Mouse (Mus musculus) MEL (cell line): ENCODE data around the gene Ceacam1. TPM values are rescaled to one million over a fixed set of nuclear protein-coding genes. Genes with fewer than 3 reads are reported as not detected.

Source experiments
- DNase-seq: peaks from one replicate; pipeline ENCODE4 v3.0.0; 2011; ENCODE audit warnings: low read depth, low spot score
- H3K27ac ChIP-seq: 2 replicates; pipeline ENCODE4 v1.5.1; 2012; ENCODE audit warnings: low read depth, mild to moderate bottlenecking, control low read depth, low read length, moderate library complexity; ENCODE audit not compliant: control insufficient read depth
- H3K27me3 ChIP-seq, 2 experiments: fragments of 150-350 bp in 1 of 2; sonication (generic) in 1 of 2; 2 replicates each; pipeline ENCODE4 v1.6.1; 2012; ENCODE audit warnings: low read length in 2 of 2, mild to moderate bottlenecking in 2 of 2, improper control_type of control experiment in 1 of 2, moderate library complexity in 1 of 2; ENCODE audit not compliant: insufficient read depth in 2 of 2, control insufficient read depth in 1 of 2
- H3K36me3 ChIP-seq, 2 experiments: 2 replicates each; pipeline ENCODE4 v1.6.1; 2012 to 2014; ENCODE audit warnings: low read length in 2 of 2, improper control_type of control experiment in 1 of 2, inconsistent platforms in 1 of 2, mild to moderate bottlenecking in 1 of 2; ENCODE audit not compliant: insufficient read depth in 2 of 2, control insufficient read depth in 1 of 2
- H3K4me1 ChIP-seq, 2 experiments: fragments of 150-350 bp in 1 of 2; sonication (generic) in 1 of 2; 2 replicates each; pipeline ENCODE4 v1.6.1; 2012; ENCODE audit warnings: low read length in 2 of 2, improper control_type of control experiment in 1 of 2, mild to moderate bottlenecking in 1 of 2; ENCODE audit not compliant: insufficient read depth in 2 of 2, control insufficient read depth in 1 of 2
- H3K4me3 ChIP-seq, 2 experiments: fragments of 150-350 bp in 1 of 2; sonication (generic) in 1 of 2; 2 replicates each; pipeline ENCODE4 v1.5.1; 2012; ENCODE audit warnings: low read depth in 2 of 2, low read length in 2 of 2, mild to moderate bottlenecking in 2 of 2, moderate library complexity in 2 of 2, control low read depth in 1 of 2, improper control_type of control experiment in 1 of 2; ENCODE audit not compliant: control insufficient read depth in 1 of 2, insufficient read depth in 1 of 2
- H3K79me2 ChIP-seq: 2 replicates; pipeline ENCODE4 v1.6.1; 2012; ENCODE audit warnings: mild to moderate bottlenecking, low read length, moderate library complexity; ENCODE audit not compliant: control insufficient read depth, poor library complexity, insufficient read depth
- H3K9ac ChIP-seq: 2 replicates; pipeline ENCODE4 v1.6.1; 2012; ENCODE audit warnings: low read depth, mild to moderate bottlenecking, control low read depth, low read length, moderate library complexity; ENCODE audit not compliant: control insufficient read depth, poor library complexity, severe bottlenecking
- H3K9me3 ChIP-seq: fragments of 150-350 bp; sonication (generic); replicated peaks from 2 replicates; pipeline ENCODE4 v1.6.1; 2012; ENCODE audit warnings: mild to moderate bottlenecking, low read length, improper control_type of control experiment, moderate library complexity; ENCODE audit not compliant: insufficient read depth
- BHLHE40 ChIP-seq: IDR thresholded peaks from 2 replicates; pipeline ENCODE4 v1.6.1; 2012; ENCODE audit warnings: low read depth, mild to moderate bottlenecking, inconsistent platforms, low read length, improper control_type of control experiment, borderline replicate concordance
- CHD1 ChIP-seq: IDR thresholded peaks from 2 replicates; pipeline ENCODE4 v1.6.1; 2012; ENCODE audit warnings: low read depth, mild to moderate bottlenecking, inconsistent platforms, low read length, improper control_type of control experiment
- CTCF ChIP-seq, 3 experiments: IDR thresholded peaks in 2 of 3; conservative IDR thresholded peaks in 1 of 3; 2 replicates each; pipeline ENCODE4 v1.5.1; 2011 to 2012; ENCODE audit warnings: low read length in 3 of 3, low read depth in 2 of 3, mild to moderate bottlenecking in 2 of 3, improper control_type of control experiment in 1 of 3, inconsistent platforms in 1 of 3, mixed read lengths in 1 of 3, moderate library complexity in 1 of 3; ENCODE audit not compliant: control insufficient read depth in 1 of 3, insufficient read depth in 1 of 3, poor library complexity in 1 of 3, severe bottlenecking in 1 of 3
- ELF1 ChIP-seq: IDR thresholded peaks from 2 replicates; pipeline ENCODE4 v1.6.1; 2014; ENCODE audit warnings: low read depth, mild to moderate bottlenecking, inconsistent platforms, low read length, improper control_type of control experiment, moderate library complexity
- JUND ChIP-seq: IDR thresholded peaks from 2 replicates; pipeline ENCODE4 v1.6.1; 2011; ENCODE audit warnings: low read depth, mild to moderate bottlenecking, improper control_type of control experiment, low read length
- KAT2A ChIP-seq: conservative IDR thresholded peaks from 2 replicates; pipeline ENCODE4 v1.6.1; 2012; ENCODE audit warnings: low read depth, low read length, improper control_type of control experiment, inconsistent platforms
- MAX ChIP-seq: IDR thresholded peaks from 2 replicates; pipeline ENCODE4 v1.6.1; 2011; ENCODE audit warnings: low read length, improper control_type of control experiment
- MAZ ChIP-seq: IDR thresholded peaks from 2 replicates; pipeline ENCODE4 v1.6.1; 2012; ENCODE audit warnings: low read depth, mild to moderate bottlenecking, inconsistent platforms, low read length, improper control_type of control experiment
- MYB ChIP-seq: IDR thresholded peaks from 2 replicates; pipeline ENCODE4 v1.6.1; 2011; ENCODE audit warnings: mild to moderate bottlenecking, low read depth, low read length, improper control_type of control experiment
- MYC ChIP-seq: IDR thresholded peaks from 2 replicates; pipeline ENCODE4 v1.6.1; 2011; ENCODE audit warnings: low read depth, mild to moderate bottlenecking, low read length, improper control_type of control experiment, moderate library complexity
- NELFE ChIP-seq: IDR thresholded peaks from 2 replicates; pipeline ENCODE4 v1.6.1; 2011; ENCODE audit warnings: low read depth, low read length, improper control_type of control experiment
- NRF1 ChIP-seq: IDR thresholded peaks from 2 replicates; pipeline ENCODE4 v1.6.1; 2014; ENCODE audit warnings: low read depth, mild to moderate bottlenecking, inconsistent platforms, low read length, improper control_type of control experiment, moderate library complexity; ENCODE audit not compliant: poor library complexity, insufficient read depth, severe bottlenecking
- POLR2A ChIP-seq, 2 experiments: IDR thresholded peaks; 2 replicates each; pipeline ENCODE4 v1.6.1; 2011 to 2012; ENCODE audit warnings: low read length in 2 of 2, mild to moderate bottlenecking in 2 of 2, control low read depth in 1 of 2, improper control_type of control experiment in 1 of 2, low read depth in 1 of 2, moderate library complexity in 1 of 2; ENCODE audit not compliant: control insufficient read depth in 1 of 2, insufficient read depth in 1 of 2, poor library complexity in 1 of 2
- POLR2AphosphoS2 ChIP-seq: IDR thresholded peaks from 2 replicates; pipeline ENCODE4 v1.6.1; 2011; ENCODE audit warnings: low read length, improper control_type of control experiment
- POLR2AphosphoS5 ChIP-seq: IDR thresholded peaks from 2 replicates; pipeline ENCODE4 v1.6.1; 2012; ENCODE audit warnings: low read depth, borderline replicate concordance, mild to moderate bottlenecking, inconsistent platforms, low read length, moderate library complexity, mixed read lengths
- RAD21 ChIP-seq: IDR thresholded peaks from 2 replicates; pipeline ENCODE4 v1.6.1; 2011; ENCODE audit warnings: mild to moderate bottlenecking, low read depth, low read length, improper control_type of control experiment
- RCOR1 ChIP-seq: IDR thresholded peaks from 2 replicates; pipeline ENCODE4 v1.6.1; 2012; ENCODE audit warnings: low read depth, mild to moderate bottlenecking, inconsistent platforms, low read length, improper control_type of control experiment
- SIN3A ChIP-seq: IDR thresholded peaks from 2 replicates; pipeline ENCODE4 v1.6.1; 2012; ENCODE audit warnings: low read length, improper control_type of control experiment, inconsistent platforms
- SMC3 ChIP-seq: IDR thresholded peaks from 2 replicates; pipeline ENCODE4 v1.6.1; 2011; ENCODE audit warnings: low read depth, low read length, improper control_type of control experiment
- TAL1 ChIP-seq: IDR thresholded peaks from 2 replicates; pipeline ENCODE4 v1.6.1; 2012; ENCODE audit warnings: mild to moderate bottlenecking, inconsistent platforms, low read length, moderate library complexity, mixed read lengths
- TCF12 ChIP-seq: IDR thresholded peaks from 2 replicates; pipeline ENCODE4 v1.6.1; 2014; ENCODE audit warnings: low read depth, mild to moderate bottlenecking, inconsistent platforms, low read length, improper control_type of control experiment, moderate library complexity
- UBTF ChIP-seq: IDR thresholded peaks from 2 replicates; pipeline ENCODE4 v1.6.1; 2012; ENCODE audit warnings: low read depth, mild to moderate bottlenecking, inconsistent platforms, low read length, improper control_type of control experiment, moderate library complexity, borderline replicate concordance; ENCODE audit not compliant: insufficient read depth
- USF2 ChIP-seq, 2 experiments: IDR thresholded peaks; 2 replicates each; pipeline ENCODE4 v1.6.1; 2011 to 2012; ENCODE audit warnings: improper control_type of control experiment in 2 of 2, low read length in 2 of 2, borderline replicate concordance in 1 of 2, inconsistent platforms in 1 of 2, low read depth in 1 of 2, mild to moderate bottlenecking in 1 of 2; ENCODE audit not compliant: insufficient read depth in 1 of 2
- ZC3H11A ChIP-seq: IDR thresholded peaks from 2 replicates; pipeline ENCODE4 v1.6.1; 2012; ENCODE audit warnings: low read depth, mild to moderate bottlenecking, inconsistent platforms, low read length, improper control_type of control experiment
- ZKSCAN1 ChIP-seq: IDR thresholded peaks from 2 replicates; pipeline ENCODE4 v1.6.1; 2012; ENCODE audit warnings: low read depth, mild to moderate bottlenecking, inconsistent platforms, low read length, improper control_type of control experiment, moderate library complexity
- ZNF384 ChIP-seq: IDR thresholded peaks from 2 replicates; pipeline ENCODE4 v1.6.1; 2012; ENCODE audit warnings: low read depth, mild to moderate bottlenecking, inconsistent platforms, low read length, improper control_type of control experiment
- polyA plus RNA-seq, 2 experiments: library from polyadenylated mRNA; stranded (reverse) in 1 of 2; unstranded in 1 of 2; fragments of >175 nt in 1 of 2; fragments of >200 nt in 1 of 2; gene quantifications; 2 replicates each; pipeline versions ENCODE4 v1.2.1 to v1.2.4; 2012; ENCODE audit warnings: low replicate concordance in 2 of 2, low read depth in 1 of 2; ENCODE audit not compliant: insufficient read length in 2 of 2, insufficient read depth in 1 of 2, missing spikeins in 1 of 2
- total RNA-seq: library from RNA; depleted of rRNA; stranded (reverse); fragments of 300-350 nt; gene quantifications from 2 replicates; pipeline ENCODE4 v1.2.3, GENCODE M21; 2012

The Ceacam1 gene
- total and polyA plus RNA-seq, 3 experiments: 0.27 to 1.5 TPM; not detected in 1

DNA sequence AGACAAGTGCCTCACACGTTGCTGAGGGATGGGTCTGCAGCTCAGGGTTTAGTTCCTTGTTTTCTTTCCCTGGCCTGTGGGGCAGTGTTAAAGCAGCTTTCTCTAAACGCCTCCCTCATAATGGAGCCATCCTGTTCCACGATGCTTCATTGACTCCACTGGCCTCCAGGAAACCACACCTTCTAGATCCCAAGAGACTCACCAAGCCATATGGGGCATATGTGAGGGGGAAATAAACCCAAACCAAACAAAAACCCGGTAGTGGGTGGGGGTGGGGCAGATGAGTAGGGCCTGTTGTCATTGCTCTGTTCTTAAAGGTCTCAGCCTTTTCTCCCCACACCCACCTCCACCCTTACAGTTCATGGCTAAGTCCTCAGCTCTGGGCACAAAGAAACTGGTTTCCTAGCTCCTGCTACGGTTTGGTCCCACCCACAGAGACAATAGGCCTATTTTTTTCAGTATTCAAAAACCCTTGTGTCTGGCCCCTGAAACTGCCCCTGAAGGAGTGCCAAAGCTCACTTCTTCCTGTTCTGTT lies 44.3 kb downstream of the Ceacam1 start:
- Histone ChIP-seq H3K9ac (no peak overlapping the region), H3K79me2 (no peaks in the 10 kb centered on the region), H3K36me3 (no peaks in the 10 kb centered on the region), H3K9me3 (no peaks in the 10 kb centered on the region), H3K27ac (no peak overlapping the region), H3K4me1 (no peaks in the 10 kb centered on the region), H3K4me3 (no peak overlapping the region), H3K27me3 (no peaks in the 10 kb centered on the region)
- DNase-seq: peak; percentile 17
- no peak for TF ChIP-seq SIN3A
- no peak for TF ChIP-seq ZC3H11A
- TF ChIP-seq ZNF384: no peak
- TF ChIP-seq MAZ: no peak
- TF ChIP-seq JUND: no peak

DNA sequence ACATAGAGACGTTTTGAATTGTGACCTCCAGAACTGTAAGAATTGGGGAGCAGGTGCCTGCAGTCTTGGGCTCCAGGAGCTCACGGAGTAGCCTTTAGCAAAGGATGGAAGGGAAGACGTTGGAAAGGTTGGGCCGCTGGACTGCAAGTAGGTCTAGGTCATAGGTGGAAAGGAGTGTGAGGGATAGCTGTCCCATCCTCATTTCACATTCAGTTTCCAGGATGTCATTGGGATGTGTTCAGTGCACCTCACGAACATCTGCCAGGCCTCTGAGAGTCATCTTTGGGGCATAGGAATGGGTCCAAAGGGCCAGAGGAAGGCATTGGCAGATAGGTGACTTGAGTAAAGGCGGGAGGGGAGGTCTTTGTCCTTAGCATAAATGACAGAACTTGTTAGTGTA lies 45.0 kb downstream of the Ceacam1 start:
- H3K9ac ChIP-seq: no peak overlapping the region

DNA sequence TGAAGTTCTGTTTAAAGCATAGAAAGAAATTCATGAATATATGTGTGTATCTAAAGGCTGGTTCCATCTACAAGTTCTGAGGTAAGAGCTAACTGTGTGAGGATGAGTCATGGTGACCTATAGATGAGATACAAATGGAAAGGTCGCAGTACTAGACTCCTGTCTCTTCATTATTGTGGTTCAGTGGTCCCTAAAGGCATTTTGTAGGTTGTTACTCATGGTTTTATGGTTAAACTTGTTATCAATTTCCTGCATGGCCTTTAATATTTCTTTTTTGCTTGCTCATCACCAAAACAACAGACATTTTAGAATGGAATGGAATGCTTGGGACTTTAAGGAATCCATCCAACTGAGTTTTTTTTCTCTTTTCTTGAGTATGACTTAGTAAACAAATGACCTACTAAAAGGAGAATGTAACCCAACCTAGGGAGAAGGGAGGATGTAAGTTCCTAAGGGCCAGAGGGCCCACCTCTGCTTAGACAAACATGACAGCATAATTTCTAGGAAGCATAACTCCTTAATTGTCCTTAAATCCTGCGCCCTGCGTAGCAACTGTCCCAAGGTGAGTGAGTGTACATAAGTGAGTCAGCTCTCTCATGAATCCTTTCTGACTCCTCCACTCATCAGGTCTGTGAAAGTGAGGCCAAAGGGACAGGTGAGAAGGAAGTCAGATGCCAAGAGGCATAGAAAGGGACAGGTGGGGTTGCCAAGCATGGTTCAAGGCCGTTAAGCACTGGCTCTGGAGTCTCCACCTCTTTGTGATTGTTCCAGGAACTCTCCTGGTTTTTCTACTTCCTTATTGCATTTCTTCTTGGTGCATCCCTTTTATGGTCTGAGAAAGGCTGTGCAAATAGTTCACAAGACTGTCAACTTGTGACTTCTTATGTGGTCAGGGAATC lies 47.3 kb downstream of the Ceacam1 start:
- peak; percentile 9 for DNase-seq
- Histone ChIP-seq H3K9ac (no peak overlapping the region), H3K27me3 (no peaks in the 10 kb centered on the region), H3K27ac (no peak overlapping the region), H3K36me3 (no peaks in the 10 kb centered on the region), H3K79me2 (no peaks in the 10 kb centered on the region), H3K4me3 (no peak overlapping the region), H3K9me3 (no peaks in the 10 kb centered on the region), H3K4me1 (no peaks in the 10 kb centered on the region)
- TF ChIP-seq TAL1 (no peak), CHD1 (no peak), KAT2A (no peak), POLR2A (IDR thresholded peaks at IDR 0.05; ENCODE audit: control insufficient read depth in 1 of 2, insufficient read depth in 1 of 2, low read depth in 1 of 2, low read length in 2 of 2, poor library complexity in 1 of 2) (no peak), POLR2AphosphoS2 (no peak), MYB (no peak), TCF12 (no peak), MAZ (no peak), POLR2AphosphoS5 (no peak), ELF1 (no peak), MAX (no peak), ZNF384 (no peak), CTCF (IDR thresholded peaks at IDR 0.05 in 2 of 3, conservative IDR thresholded peaks at IDR 0.05 in 1 of 3; ENCODE audit: control insufficient read depth in 1 of 3, insufficient read depth in 1 of 3, low read depth in 2 of 3, low read length in 3 of 3, poor library complexity in 1 of 3, severe bottlenecking in 1 of 3) (no peak), NRF1 (no peak), USF2 (IDR thresholded peaks at IDR 0.05; ENCODE audit: borderline replicate concordance in 1 of 2, insufficient read depth in 1 of 2, low read depth in 1 of 2, low read length in 2 of 2) (no peak)

More for the DNA sequence above, 45.0 kb downstream of the Ceacam1 start:
- no peaks in the 10 kb centered on the region for H3K9me3 ChIP-seq
- H3K27me3 ChIP-seq: no peaks in the 10 kb centered on the region
- H3K36me3 ChIP-seq: no peaks in the 10 kb centered on the region
- DNase-seq: no peak
- H3K4me1 ChIP-seq: no peaks in the 10 kb centered on the region
- TF ChIP-seq TAL1 (no peak), BHLHE40 (no peak), USF2 (IDR thresholded peaks at IDR 0.05; ENCODE audit: borderline replicate concordance in 1 of 2, insufficient read depth in 1 of 2, low read depth in 1 of 2, low read length in 2 of 2) (no peak), MAZ (no peak), SIN3A (no peak), POLR2A (IDR thresholded peaks at IDR 0.05; ENCODE audit: control insufficient read depth in 1 of 2, insufficient read depth in 1 of 2, low read depth in 1 of 2, low read length in 2 of 2, poor library complexity in 1 of 2) (no peak), ZC3H11A (no peak), RCOR1 (no peak), ZKSCAN1 (no peak), MYC (no peak), SMC3 (no peak), UBTF (no peak), MAX (no peak), MYB (no peak), NELFE (no peak), RAD21 (no peak)
- no peak overlapping the region for H3K27ac ChIP-seq
- H3K79me2 ChIP-seq: no peaks in the 10 kb centered on the region
- no peak overlapping the region for H3K4me3 ChIP-seq
